Mouse (Mus musculus): ENCODE data around the gene Casp7.

The Casp7 gene

GRCm38 (mm10) chr19:56424606-56425395, 27.9 kb downstream of the Casp7 start:
- no peak for DNase-seq (ENCODE audit: low spot score)

GRCm38 (mm10) chr19:56425492-56425891, 28.6 kb downstream of the Casp7 start:
- no peak for DNase-seq (ENCODE audit: low spot score)

GRCm38 (mm10) chr19:56430369-56430768, 33.4 kb downstream of the Casp7 start:
- DNase-seq (ENCODE audit: low spot score): no peak

GRCm38 (mm10) chr19:56432706-56433105, 35.8 kb downstream of the Casp7 start:
- DNase-seq (ENCODE audit: low spot score): no peak

GRCm38 (mm10) chr19:56433581-56433980, 36.7 kb downstream of the Casp7 start:
- no peak for DNase-seq (ENCODE audit: low spot score)

GRCm38 (mm10) chr19:56436380-56436779, 39.5 kb downstream of the Casp7 start:
- no peak for DNase-seq (ENCODE audit: low spot score)

- no peak for DNase-seq (ENCODE audit: low spot score)
Measured at GRCm38 (mm10) chr19:56438357-56439071, 41.6 kb downstream of the Casp7 start.

GRCm38 (mm10) chr19:56439072-56439434, 42.1 kb downstream of the Casp7 start:
- DNase-seq (ENCODE audit: low spot score): no peak

- no peak for DNase-seq (ENCODE audit: low spot score)
Measured at GRCm38 (mm10) chr19:56443445-56443844, 46.5 kb downstream of the Casp7 start.

GRCm38 (mm10) chr19:56448784-56449183, 51.9 kb downstream of the Casp7 start:
- no peak for DNase-seq (ENCODE audit: low spot score)

GRCm38 (mm10) chr19:56449537-56449936, 52.6 kb downstream of the Casp7 start:
- no peak for DNase-seq (ENCODE audit: low spot score)

- no peak for DNase-seq (ENCODE audit: low spot score)
Measured at GRCm38 (mm10) chr19:56450892-56451291, 54.0 kb downstream of the Casp7 start.

- DNase-seq (ENCODE audit: low spot score): no peak
Measured at GRCm38 (mm10) chr19:56451867-56452266, 54.9 kb downstream of the Casp7 start.

- no peak for DNase-seq (ENCODE audit: low spot score)
Measured at GRCm38 (mm10) chr19:56452421-56452820, 55.5 kb downstream of the Casp7 start.

- DNase-seq (ENCODE audit: low spot score): no peak
Measured at GRCm38 (mm10) chr19:56454862-56455261, 57.9 kb downstream of the Casp7 start.

- no peak for DNase-seq (ENCODE audit: low spot score)
Measured at GRCm38 (mm10) chr19:56455369-56455768, 58.4 kb downstream of the Casp7 start.

- no peak for DNase-seq (ENCODE audit: low spot score)
Measured at GRCm38 (mm10) chr19:56457569-56457968, 60.6 kb downstream of the Casp7 start.

GRCm38 (mm10) chr19:56459154-56460050, 62.5 kb downstream of the Casp7 start:
- no peak for DNase-seq (ENCODE audit: low spot score)

GRCm38 (mm10) chr19:56460241-56460640, 63.3 kb downstream of the Casp7 start:
- no peak for DNase-seq (ENCODE audit: low spot score)

- no peak for DNase-seq (ENCODE audit: low spot score)
Measured at GRCm38 (mm10) chr19:56461522-56462101, 64.7 kb downstream of the Casp7 start, which contains the start of gene Plekhs1. Plekhs1 (plus strand) TSS chr19:56461640.

GRCm38 (mm10) chr19:56462786-56463185, 65.9 kb downstream of the Casp7 start:
- DNase-seq (ENCODE audit: low spot score): no peak

- no peak for DNase-seq (ENCODE audit: low spot score)
Measured at GRCm38 (mm10) chr19:56466486-56466885, 69.6 kb downstream of the Casp7 start.

All from urinary bladder, postnatal 25 days (tissue).